Mouse (Mus musculus): ENCODE measurements at regions not wholly inside any gene's neighbourhood (a gene's known extent, or its start where the extent isn't known, plus 50 kb on each side); places are given as distances from the start of the nearest gene placed in this dataset.

DNA sequence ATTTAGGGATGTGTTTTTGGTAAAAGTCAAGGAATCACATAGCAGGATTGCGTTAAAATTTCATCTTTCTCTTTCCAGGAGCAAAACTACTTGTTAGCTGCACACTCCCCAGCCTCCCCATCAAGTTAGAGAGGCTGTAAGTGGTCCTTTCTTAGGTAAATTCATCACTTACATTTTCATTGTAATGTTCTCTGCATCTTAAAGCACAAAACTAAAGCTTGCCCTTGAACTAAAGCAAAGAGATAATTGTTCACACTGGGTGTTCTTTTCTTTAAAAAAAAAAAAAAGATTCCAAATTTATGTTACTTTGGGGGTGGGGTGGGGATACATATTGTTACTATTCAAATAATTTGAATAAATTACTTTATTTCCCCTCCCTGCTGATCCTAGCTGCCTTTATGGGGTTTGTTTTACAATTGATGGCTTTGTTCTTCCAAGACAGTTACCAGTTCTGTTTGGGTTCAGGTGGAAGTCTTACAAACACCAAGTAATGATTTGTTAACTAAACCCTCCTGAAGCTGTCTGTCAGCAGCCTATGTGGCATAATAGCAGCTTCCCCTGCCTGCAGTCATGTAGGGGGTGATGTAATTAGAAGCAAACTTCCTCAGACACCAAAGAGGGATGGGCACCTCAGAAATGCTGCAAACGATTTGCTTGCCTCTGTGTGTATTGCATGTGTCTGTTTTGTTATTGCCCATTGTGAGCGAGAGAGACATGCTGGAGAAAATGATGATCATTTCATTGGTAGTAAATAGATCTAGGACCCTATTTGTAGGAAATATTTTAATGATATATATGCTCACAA is 141.0 kb upstream of the Gm765 start:
- DNase-seq (ENCODE audit: extremely low spot score in 1 of 2, low spot score in 1 of 2), result no peak

DNA sequence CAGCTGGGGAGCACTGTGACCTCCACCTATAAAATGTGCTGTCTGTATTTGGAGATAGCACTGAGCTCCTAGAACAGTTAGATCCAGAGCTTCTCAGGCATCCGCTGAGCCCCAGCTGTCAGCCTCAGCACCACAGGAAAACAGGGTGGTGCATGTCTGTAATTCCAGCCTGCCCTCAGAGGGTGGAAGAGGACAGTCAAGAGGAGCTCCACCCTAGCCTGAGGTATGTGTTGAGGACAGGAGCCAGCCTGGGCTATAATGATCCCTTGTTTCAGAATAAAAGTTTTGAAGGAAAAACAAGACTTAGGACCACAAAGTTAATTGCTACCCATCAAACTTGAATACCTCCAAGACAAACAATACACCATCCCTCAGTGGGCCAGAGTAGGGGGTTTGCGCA is 139.8 kb upstream of the Gm765 start:
- no peak for DNase-seq (ENCODE audit: extremely low spot score in 1 of 2, low spot score in 1 of 2)

DNA sequence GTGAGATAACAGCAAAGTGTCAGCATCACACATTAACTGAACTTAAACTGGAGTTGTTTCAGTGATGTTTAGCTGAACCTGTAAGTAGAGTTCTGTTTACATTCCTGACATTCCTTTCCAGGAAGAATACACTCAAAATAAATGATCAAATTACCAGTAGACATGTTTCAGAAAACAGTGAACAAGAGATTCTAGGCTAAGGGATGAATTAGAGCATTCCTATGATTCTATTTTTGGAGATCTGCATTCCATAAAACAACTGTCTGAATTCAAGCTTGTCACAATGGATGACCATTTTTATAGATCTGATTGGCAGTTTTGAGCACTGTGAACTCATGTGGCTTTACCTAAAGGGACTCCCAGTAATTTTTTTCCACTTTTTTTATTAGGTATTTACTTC is 125.0 kb upstream of the Gm765 start:
- DNase-seq (ENCODE audit: extremely low spot score in 1 of 2, low spot score in 1 of 2), result no peak

DNA sequence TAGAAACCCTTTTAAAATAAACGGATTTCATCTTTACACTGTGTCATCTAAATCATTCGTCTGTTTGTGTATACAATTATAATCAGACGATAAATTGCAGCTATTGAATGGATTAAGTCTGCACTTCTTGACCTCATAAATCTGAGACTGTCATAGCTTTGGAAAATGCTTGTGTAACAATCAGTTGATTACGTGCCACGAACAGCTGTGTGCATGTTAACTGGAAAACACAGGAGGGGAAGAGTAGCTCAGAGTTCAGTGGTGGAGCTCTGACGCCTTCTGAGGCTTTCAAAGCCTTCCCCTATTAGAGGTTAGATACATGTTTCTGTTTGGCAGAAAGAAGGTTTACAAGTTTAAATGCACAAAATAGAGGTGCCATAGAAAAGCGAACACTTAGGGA is 109.7 kb upstream of the Gm765 start:
- DNase-seq (ENCODE audit: extremely low spot score in 1 of 2, low spot score in 1 of 2), result no peak

DNA sequence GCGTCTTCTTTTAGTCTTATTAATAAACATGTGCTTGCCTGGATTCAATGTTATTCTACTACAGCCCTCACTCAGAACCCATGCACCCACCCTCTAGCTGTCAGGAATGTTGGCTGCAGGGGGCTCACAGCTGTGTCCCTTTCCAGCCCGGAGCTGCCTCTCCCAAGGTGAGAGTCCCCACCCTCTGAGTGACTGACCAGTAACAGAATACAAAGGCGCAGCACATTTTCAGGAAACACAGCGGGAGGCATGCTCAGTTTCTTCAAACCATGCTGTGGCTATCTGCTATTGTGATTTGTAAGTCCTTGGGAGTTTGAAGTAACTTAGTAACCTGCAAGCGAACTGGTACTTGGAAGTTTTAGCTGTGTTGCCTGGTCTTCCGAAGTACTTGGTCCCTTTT is 93.1 kb upstream of the Gm765 start:
- no peak for DNase-seq (ENCODE audit: extremely low spot score in 1 of 2, low spot score in 1 of 2)

DNA sequence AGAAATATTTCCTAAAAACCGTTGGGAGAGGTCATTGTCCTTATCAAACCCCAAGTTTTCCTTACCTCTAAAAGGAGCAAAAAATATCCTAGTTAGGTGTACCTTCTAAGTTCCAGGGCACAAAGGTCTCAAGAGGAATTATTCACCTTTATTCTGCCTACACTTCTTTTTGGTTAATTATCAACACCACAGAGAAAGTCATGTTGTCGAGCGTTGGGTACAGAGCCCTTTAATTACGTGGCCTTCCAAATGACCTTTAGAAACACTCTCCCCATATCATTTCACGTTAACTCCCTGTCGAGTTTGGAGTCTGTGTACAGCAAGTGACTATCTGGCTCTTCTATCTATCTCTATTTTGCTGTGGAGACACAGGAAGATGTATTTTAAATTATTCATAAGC is 90.7 kb upstream of the Gm765 start:
- no peak for DNase-seq (ENCODE audit: extremely low spot score in 1 of 2, low spot score in 1 of 2)

DNA sequence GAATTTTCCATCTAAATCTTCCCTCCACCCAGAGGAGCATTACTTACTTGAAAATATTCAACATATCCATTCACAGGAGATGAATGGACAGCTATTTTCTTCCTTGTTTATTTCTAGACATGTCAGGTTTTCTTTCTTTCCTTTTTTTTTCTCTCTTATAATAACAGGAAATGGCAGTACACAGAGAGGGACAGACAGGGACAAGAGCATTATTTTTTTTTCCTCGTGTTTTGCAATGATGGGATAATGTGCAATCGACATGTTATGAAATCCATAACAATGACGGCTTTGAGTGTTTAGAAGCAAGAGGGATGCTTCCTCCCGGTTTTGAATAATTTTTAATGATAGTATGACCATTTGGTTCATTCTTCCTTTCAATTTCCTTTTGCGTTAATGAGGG is 86.6 kb upstream of the Gm765 start:
- no peak for DNase-seq (ENCODE audit: extremely low spot score in 1 of 2, low spot score in 1 of 2)

DNA sequence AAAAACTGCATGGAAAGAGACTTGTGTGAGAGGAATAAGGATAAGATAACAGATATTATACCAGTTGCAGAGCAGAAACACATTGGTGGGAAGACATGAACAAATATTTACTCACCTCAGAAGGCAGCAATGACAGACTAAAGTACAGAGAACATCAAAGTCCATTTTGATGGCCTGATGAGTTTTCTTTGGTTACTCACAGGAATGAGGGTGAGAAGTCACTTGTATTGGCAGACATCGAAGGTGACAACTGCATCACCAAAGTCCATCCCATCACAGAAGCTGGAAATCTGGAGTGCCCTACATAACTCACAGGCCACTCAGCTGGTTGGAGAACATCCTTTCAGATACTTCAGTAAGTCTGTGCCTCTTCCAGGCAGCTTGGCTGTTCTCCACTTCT is 60.1 kb upstream of the Gm765 start:
- no peak for DNase-seq (ENCODE audit: extremely low spot score in 1 of 2, low spot score in 1 of 2)

DNA sequence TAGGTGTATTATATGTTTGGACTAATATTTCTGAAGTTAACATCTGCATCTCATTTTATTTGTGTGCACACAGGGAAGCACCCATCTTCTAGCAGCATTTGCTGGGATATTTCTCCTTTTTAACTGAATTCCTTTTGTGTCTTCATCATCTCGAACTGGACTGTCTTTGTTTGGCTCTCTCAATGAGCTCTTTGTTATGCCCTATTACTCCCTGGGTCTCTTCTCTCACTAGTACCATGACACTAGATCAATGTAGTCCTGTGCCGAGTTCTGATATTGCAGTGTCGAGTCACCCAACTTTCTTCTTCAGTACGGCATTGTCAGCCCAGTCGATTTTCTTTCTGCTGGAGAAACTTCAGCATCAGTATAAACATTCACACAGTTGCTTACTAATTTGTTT is 52.0 kb upstream of the Gm765 start:
- no peak for DNase-seq (ENCODE audit: extremely low spot score in 1 of 2, low spot score in 1 of 2)

Data from frontal cortex, adult 2 months (tissue).